Mouse (Mus musculus) heart, postnatal 0 days (tissue): ENCODE data around the gene Tmem235.

Experiments
- CTCF ChIP-seq: IDR thresholded peaks from 2 replicates; pipeline ENCODE4 v1.5.1; 2016; ENCODE audit warnings: antibody characterized with exemption, control low read depth, low read depth
- EP300 ChIP-seq: IDR thresholded peaks from 2 replicates; pipeline ENCODE4 v1.6.1; 2016; ENCODE audit warnings: antibody characterized with exemption, low read depth

GRCm38 (mm10) chr11:117909337-117909736 is 48.8 kb downstream of the Tmem235 start:
- TF ChIP-seq CTCF (no peak), EP300 (no peak)
